Mouse (Mus musculus): ENCODE results near the gene Spns2. TPM values are rescaled to one million over a fixed set of nuclear protein-coding genes. Genes with fewer than 3 reads are reported as not detected.

The Spns2 gene
- polyA plus RNA-seq, 1 experiment from 2014 or later: 23.6 TPM

DNA sequence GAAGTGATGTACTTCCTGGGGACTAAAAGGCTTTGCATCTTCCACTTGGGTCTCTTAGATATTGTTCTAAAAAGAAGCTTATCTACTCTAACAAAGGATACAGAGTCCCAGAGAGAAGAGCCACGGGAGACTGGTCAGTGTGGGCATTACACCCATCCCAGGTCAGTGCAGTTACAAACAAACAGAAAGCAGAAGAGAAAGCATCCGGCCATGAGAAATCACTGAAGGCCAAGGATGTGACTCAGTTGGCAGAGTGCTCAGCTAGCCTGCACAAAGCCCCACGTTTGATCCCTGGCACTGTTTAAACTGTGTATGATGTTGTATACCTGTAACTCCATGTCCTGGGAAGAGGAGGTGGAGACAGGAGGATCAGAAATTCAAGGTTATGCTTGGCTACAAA is 30.2 kb upstream of the Spns2 start:
- no peak overlapping the region for H3K4me3 ChIP-seq (ENCODE audit: low read depth, low read length)
- no peaks in the 10 kb centered on the region for H3K27me3 ChIP-seq (ENCODE audit: control insufficient read depth, insufficient read depth, low read length)
- no peaks in the 10 kb centered on the region for H3K9me3 ChIP-seq (ENCODE audit: control insufficient read depth, low read length)
- H3K9ac ChIP-seq (ENCODE audit: low read length): no peak overlapping the region
- no peak overlapping the region for H3K4me2 ChIP-seq (replicated peaks; ENCODE audit: low read depth)
- DNase-seq (ENCODE audit: low spot score): no peak
- no peak overlapping the region for H3K27ac ChIP-seq (replicated peaks)
- no peak for ATAC-seq (ENCODE audit: low FRiP score, low TSS enrichment)
- WGBS: 52% methylated on average over 3 of the region's 3 CpGs
- no peaks in the 10 kb centered on the region for H3K36me3 ChIP-seq (ENCODE audit: control insufficient read depth, insufficient read depth, low read length)
- TF ChIP-seq CTCF (IDR thresholded peaks at IDR 0.05; ENCODE audit: low read depth) (no peak), EP300 (optimal IDR thresholded peaks at IDR 0.05) (no peak)
- no peaks in the 10 kb centered on the region for H3K4me1 ChIP-seq (replicated peaks; ENCODE audit: control insufficient read depth, insufficient read depth)

GRCm38 (mm10) chr11:72519189-72519588 is 29.5 kb upstream of the Spns2 start:
- Histone ChIP-seq H3K4me1 (replicated peaks; ENCODE audit: control insufficient read depth, insufficient read depth) (no peaks in the 10 kb centered on the region), H3K9me3 (ENCODE audit: control insufficient read depth, low read length) (no peaks in the 10 kb centered on the region), H3K27ac (replicated peaks) (no peak overlapping the region), H3K4me2 (replicated peaks; ENCODE audit: low read depth) (no peak overlapping the region), H3K27me3 (ENCODE audit: control insufficient read depth, insufficient read depth, low read length) (no peaks in the 10 kb centered on the region), H3K4me3 (ENCODE audit: low read depth, low read length) (no peak overlapping the region), H3K36me3 (ENCODE audit: control insufficient read depth, insufficient read depth, low read length) (no peaks in the 10 kb centered on the region), H3K9ac (ENCODE audit: low read length) (no peak overlapping the region)
- TF ChIP-seq CTCF (IDR thresholded peaks at IDR 0.05; ENCODE audit: low read depth): no peak
- no peak for TF ChIP-seq EP300 (optimal IDR thresholded peaks at IDR 0.05)
- WGBS: 66% methylated on average over 4 of the region's 4 CpGs
- DNase-seq (ENCODE audit: low spot score) (no peak), ATAC-seq (ENCODE audit: low FRiP score, low TSS enrichment) (no peak)

GRCm38 (mm10) chr11:72518449-72518848 is 28.7 kb upstream of the Spns2 start:
- Histone ChIP-seq H3K9me3 (ENCODE audit: control insufficient read depth, low read length) (no peaks in the 10 kb centered on the region), H3K27me3 (ENCODE audit: control insufficient read depth, insufficient read depth, low read length) (no peaks in the 10 kb centered on the region), H3K4me2 (replicated peaks; ENCODE audit: low read depth) (no peak overlapping the region), H3K27ac (replicated peaks) (no peak overlapping the region), H3K4me1 (replicated peaks; ENCODE audit: control insufficient read depth, insufficient read depth) (no peaks in the 10 kb centered on the region), H3K9ac (ENCODE audit: low read length) (no peak overlapping the region), H3K36me3 (ENCODE audit: control insufficient read depth, insufficient read depth, low read length) (no peaks in the 10 kb centered on the region), H3K4me3 (ENCODE audit: low read depth, low read length) (no peak overlapping the region)
- TF ChIP-seq EP300 (optimal IDR thresholded peaks at IDR 0.05): no peak
- no peak for TF ChIP-seq CTCF (IDR thresholded peaks at IDR 0.05; ENCODE audit: low read depth)
- ATAC-seq (ENCODE audit: low FRiP score, low TSS enrichment) (no peak), DNase-seq (ENCODE audit: low spot score) (no peak)
- 39% methylated on average over 2 of the region's 2 CpGs for WGBS

DNA sequence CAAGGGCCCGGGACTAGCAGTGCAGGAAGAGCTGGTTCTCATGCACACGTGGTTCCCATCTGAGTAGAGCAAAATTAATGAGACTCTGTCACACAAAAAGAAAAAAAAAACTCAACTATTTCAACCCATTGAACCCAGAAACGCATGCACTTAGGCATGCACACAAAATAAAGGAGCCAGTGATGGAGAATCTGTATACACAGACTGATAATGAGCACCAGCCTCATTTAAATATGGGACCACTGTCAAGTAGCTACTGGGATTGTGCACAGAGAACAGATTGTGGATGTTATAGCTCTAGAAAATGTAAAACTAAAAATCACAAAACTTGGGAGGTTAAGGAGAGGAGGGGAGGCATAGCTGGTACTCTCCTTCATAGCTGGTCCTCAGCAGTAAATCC is 25.3 kb upstream of the Spns2 start:
- ATAC-seq (ENCODE audit: low FRiP score, low TSS enrichment) (no peak), DNase-seq (ENCODE audit: low spot score) (no peak)
- no peak overlapping the region for H3K27ac ChIP-seq (replicated peaks)
- 46% methylated on average over 3 of the region's 3 CpGs for WGBS
- H3K36me3 ChIP-seq (ENCODE audit: control insufficient read depth, insufficient read depth, low read length): no peaks in the 10 kb centered on the region
- H3K9me3 ChIP-seq (ENCODE audit: control insufficient read depth, low read length): no peaks in the 10 kb centered on the region
- no peaks in the 10 kb centered on the region for H3K27me3 ChIP-seq (ENCODE audit: control insufficient read depth, insufficient read depth, low read length)
- no peak overlapping the region for H3K4me3 ChIP-seq (ENCODE audit: low read depth, low read length)
- TF ChIP-seq EP300 (optimal IDR thresholded peaks at IDR 0.05): no peak
- no peak overlapping the region for H3K4me2 ChIP-seq (replicated peaks; ENCODE audit: low read depth)
- no peaks in the 10 kb centered on the region for H3K4me1 ChIP-seq (replicated peaks; ENCODE audit: control insufficient read depth, insufficient read depth)
- H3K9ac ChIP-seq (ENCODE audit: low read length): no peak overlapping the region

DNA sequence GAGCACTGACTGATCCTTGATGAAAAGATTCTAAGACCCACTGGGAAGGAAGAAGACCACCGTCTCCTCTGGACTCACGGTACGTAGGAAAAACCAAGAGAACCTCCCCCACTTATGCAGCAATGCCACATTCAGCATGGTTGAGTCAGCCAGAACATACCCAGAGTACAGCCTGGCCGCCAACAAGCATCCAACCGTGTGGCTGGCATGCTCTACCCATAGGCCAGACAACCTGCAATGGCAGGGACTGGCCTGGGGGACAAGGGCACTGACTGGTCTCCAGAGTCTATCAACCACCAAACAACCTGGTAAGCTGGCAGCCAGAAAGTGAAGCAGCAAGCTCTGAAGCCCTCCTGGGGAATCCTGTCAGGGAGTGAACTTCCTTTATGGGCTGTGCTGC is 18.9 kb upstream of the Spns2 start:
- Histone ChIP-seq H3K9ac (ENCODE audit: low read length) (no peak overlapping the region), H3K27ac (replicated peaks) (no peak overlapping the region), H3K4me2 (replicated peaks; ENCODE audit: low read depth) (no peak overlapping the region), H3K9me3 (ENCODE audit: control insufficient read depth, low read length) (no peaks in the 10 kb centered on the region), H3K27me3 (ENCODE audit: control insufficient read depth, insufficient read depth, low read length) (no peaks in the 10 kb centered on the region), H3K36me3 (ENCODE audit: control insufficient read depth, insufficient read depth, low read length) (no peaks in the 10 kb centered on the region), H3K4me1 (replicated peaks; ENCODE audit: control insufficient read depth, insufficient read depth) (no peaks in the 10 kb centered on the region), H3K4me3 (ENCODE audit: low read depth, low read length) (no peak overlapping the region)
- no peak for TF ChIP-seq CTCF (IDR thresholded peaks at IDR 0.05; ENCODE audit: low read depth)
- no peak for TF ChIP-seq EP300 (optimal IDR thresholded peaks at IDR 0.05)
- ATAC-seq (ENCODE audit: low FRiP score, low TSS enrichment) (no peak), DNase-seq (ENCODE audit: low spot score) (no peak)
- 84% methylated on average over 5 of the region's 5 CpGs for WGBS

DNA sequence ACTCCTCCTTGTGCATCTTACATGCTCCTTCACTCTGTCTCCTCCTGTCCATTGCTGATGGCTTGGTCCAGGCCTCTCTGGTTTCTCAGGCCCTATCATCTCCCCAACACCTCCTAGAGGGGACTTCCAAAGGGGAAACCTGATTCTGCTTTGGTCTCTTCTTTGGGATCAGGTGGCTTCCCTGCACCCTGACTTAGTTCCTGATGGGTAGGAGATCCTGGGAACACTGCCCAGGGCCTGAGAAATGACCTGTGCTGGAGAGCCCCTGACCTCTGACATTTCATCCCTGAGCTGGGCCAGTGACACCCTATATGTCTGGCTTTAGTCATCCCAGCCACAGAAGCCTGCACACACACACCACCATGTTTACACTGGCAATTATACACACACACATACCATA is 17.9 kb upstream of the Spns2 start:
- Histone ChIP-seq H3K27me3 (ENCODE audit: control insufficient read depth, insufficient read depth, low read length) (no peaks in the 10 kb centered on the region), H3K4me3 (ENCODE audit: low read depth, low read length) (no peak overlapping the region), H3K9ac (ENCODE audit: low read length) (no peak overlapping the region), H3K4me2 (replicated peaks; ENCODE audit: low read depth) (no peak overlapping the region), H3K36me3 (ENCODE audit: control insufficient read depth, insufficient read depth, low read length) (no peaks in the 10 kb centered on the region), H3K4me1 (replicated peaks; ENCODE audit: control insufficient read depth, insufficient read depth) (no peaks in the 10 kb centered on the region), H3K9me3 (ENCODE audit: control insufficient read depth, low read length) (no peaks in the 10 kb centered on the region), H3K27ac (replicated peaks) (no peak overlapping the region)
- ATAC-seq (ENCODE audit: low FRiP score, low TSS enrichment) (no peak), DNase-seq (ENCODE audit: low spot score) (no peak)
- no peak for TF ChIP-seq EP300 (optimal IDR thresholded peaks at IDR 0.05)
- TF ChIP-seq CTCF (IDR thresholded peaks at IDR 0.05; ENCODE audit: low read depth): no peak

Measured in stomach, postnatal 0 days (tissue).